Mouse (Mus musculus) small intestine, adult 2 months (tissue): ENCODE results near the gene Clhc1. TPM values are rescaled to one million over a fixed set of nuclear protein-coding genes. Genes with fewer than 3 reads are reported as not detected.

Source experiments
- H3K27ac ChIP-seq: fragments of 200-500 bp; 2 replicates; pipeline ENCODE4 v1.5.1; 2012; ENCODE audit warnings: low read depth, low read length, control low read depth, inconsistent platforms; ENCODE audit not compliant: insufficient read depth
- H3K27me3 ChIP-seq: fragments of 200-500 bp; 2 replicates; pipeline ENCODE4 v1.6.1; 2012; ENCODE audit warnings: mild to moderate bottlenecking, moderate library complexity, low read length, inconsistent platforms; ENCODE audit not compliant: control insufficient read depth, insufficient read depth
- H3K36me3 ChIP-seq: fragments of 200-500 bp; 2 replicates; pipeline ENCODE4 v1.6.1; 2012; ENCODE audit warnings: mild to moderate bottlenecking, low read length, control low read depth, inconsistent platforms; ENCODE audit not compliant: control insufficient read depth, insufficient read depth
- H3K4me1 ChIP-seq: fragments of 200-500 bp; 2 replicates; pipeline ENCODE4 v1.6.1; 2012; ENCODE audit warnings: low read length, inconsistent platforms, mixed read lengths; ENCODE audit not compliant: control insufficient read depth, insufficient read depth, insufficient read length
- H3K4me3 ChIP-seq: fragments of 200-500 bp; 2 replicates; pipeline ENCODE4 v1.5.1; 2012; ENCODE audit warnings: low read depth, mild to moderate bottlenecking, control low read depth, inconsistent platforms, low read length, moderate library complexity
- CTCF ChIP-seq: fragments of 200-500 bp; IDR thresholded peaks from 2 replicates; pipeline ENCODE4 v1.5.1; 2012; ENCODE audit warnings: low read depth, mild to moderate bottlenecking, control low read depth, inconsistent platforms, low read length, moderate library complexity, mixed read lengths; ENCODE audit not compliant: insufficient replicate concordance, insufficient read length; ENCODE audit errors: extremely low read depth
- POLR2A ChIP-seq: fragments of 200-500 bp; IDR thresholded peaks from 2 replicates; pipeline ENCODE4 v1.6.1; 2012; ENCODE audit warnings: low read depth, mild to moderate bottlenecking, control low read depth, inconsistent platforms, low read length, moderate library complexity
- WGBS: fragments of 180-500 bp; shearing (Covaris S2); methylation state at CpG from one replicate; pipeline ENCODE4 v1.1.7; 2018; 5-methylcytosine and 5-hydroxymethylcytosine counted together
- polyA plus RNA-seq: library from polyadenylated mRNA; depleted of rRNA; stranded (reverse); fragments of >200 nt; gene quantifications from 2 replicates; pipeline ENCODE4 v1.2.3, GENCODE M21; 2012

Clhc1 gene
- polyA plus RNA-seq, 1 experiment: not detected

DNA sequence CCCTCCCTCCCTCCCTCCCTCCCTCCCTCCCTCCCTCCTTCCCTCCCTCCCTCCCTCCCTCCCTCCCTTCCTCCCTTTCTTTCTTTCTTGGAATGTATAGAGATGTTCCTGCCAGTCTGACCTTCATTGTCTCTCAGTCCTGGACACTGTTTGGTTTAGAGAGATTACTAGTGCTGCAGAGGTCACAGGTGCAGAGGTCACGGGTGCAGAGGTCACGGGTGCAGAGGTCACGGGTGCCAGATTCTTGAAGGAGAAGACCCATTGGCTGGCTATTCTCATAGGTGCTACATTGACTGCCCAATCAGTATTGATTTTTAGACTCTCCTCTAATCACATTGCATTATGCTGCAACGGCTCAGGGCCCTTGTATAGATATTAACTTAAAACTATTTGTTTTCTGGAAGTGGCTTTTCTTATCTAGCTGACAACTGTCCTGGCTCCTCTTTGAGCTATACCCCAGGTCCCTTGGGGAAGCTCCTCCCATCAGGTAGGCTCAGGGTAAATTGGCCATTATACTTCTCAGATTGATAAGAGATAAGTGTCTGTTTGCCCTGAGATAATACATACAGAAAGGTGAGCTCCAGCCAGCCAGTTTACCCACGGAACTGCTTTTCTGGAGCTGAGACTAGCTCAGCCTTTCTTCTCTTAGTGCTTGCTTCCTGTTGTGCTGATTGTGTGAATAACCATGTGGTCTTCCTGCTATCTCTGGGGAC, 62.2 kb downstream of the Clhc1 start:
- Histone ChIP-seq H3K27ac (no peak overlapping the region), H3K27me3 (no peaks in the 10 kb centered on the region), H3K36me3 (no peaks in the 10 kb centered on the region), H3K4me3 (no peak overlapping the region), H3K4me1 (no peaks in the 10 kb centered on the region)
- TF ChIP-seq POLR2A (no peak), CTCF (no peak)
- 44% methylated on average over 5 of the region's 5 CpGs for WGBS

- H3K36me3 ChIP-seq: no peaks in the 10 kb centered on the region
- no peaks in the 10 kb centered on the region for H3K27me3 ChIP-seq
- TF ChIP-seq CTCF (no peak), POLR2A (no peak)
- no peak overlapping the region for H3K4me3 ChIP-seq
- H3K4me1 ChIP-seq: no peaks in the 10 kb centered on the region
- H3K27ac ChIP-seq: no peak overlapping the region
These were observed 64.3 kb downstream of the Clhc1 start for GRCm38 (mm10) chr11:29612007-29612406.

DNA sequence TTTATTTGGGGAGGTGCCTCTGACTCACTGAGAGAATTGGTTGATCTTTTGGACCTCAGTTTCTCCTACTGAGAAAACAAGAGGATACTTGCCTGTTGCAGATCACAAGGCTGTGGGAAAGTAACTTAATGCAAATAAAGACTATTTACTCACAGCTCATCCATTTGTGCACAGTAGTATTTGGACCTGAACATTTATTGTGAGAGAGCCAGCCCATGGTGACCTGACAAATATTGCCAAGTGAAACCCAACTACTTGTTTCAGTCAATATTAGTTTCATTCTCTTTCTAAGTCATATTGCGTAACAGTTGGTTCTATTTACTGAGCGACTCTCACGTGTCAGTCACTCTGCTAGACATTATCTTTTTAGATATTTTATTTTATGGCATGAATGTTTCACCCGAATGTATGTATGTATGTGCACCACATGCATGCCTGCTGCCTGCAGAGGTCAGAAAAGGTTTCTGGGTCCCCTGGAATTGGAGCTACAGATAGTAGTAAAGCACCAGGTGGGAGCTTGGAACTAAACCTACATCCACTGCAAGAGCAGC, 65.5 kb downstream of the Clhc1 start:
- Histone ChIP-seq H3K27me3 (no peaks in the 10 kb centered on the region), H3K27ac (no peak overlapping the region), H3K36me3 (no peaks in the 10 kb centered on the region), H3K4me3 (no peak overlapping the region), H3K4me1 (no peaks in the 10 kb centered on the region)
- no peak for TF ChIP-seq POLR2A
- no peak for TF ChIP-seq CTCF
- WGBS: 30% methylated on average over 4 of the region's 4 CpGs

DNA sequence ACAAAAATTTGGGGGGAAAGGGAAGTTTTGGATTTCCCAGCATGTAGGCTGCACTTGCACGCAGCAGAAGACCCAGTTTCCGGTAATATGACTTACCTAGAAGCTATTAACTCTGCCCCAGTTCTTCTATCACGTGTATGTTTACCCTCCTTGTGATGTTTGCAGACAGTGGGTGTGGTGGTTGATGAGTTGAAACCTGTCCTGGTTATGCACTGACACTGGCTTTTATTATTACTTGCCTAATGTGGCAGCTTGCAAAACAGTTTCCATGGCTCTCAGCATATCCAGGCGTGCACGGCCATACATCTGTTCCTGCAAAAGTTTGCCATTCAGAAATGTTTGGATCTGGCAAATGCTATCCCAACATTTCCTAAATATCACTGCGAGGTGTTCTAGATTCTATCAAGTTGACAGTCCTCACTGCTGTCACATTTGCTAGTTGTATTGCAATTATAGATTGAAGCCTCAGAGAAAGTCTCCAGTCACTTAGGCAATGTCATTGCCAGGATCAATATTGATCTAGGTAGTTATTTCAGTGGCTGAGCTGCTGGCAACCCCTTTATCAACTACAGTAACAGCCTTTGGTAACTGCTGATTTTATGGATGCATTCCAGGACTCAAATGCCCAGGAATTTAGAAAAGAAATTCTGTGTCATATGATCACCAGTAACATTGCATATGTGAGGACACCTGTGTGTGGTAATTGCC, 66.6 kb downstream of the Clhc1 start:
- Histone ChIP-seq H3K27me3 (no peaks in the 10 kb centered on the region), H3K4me3 (no peak overlapping the region), H3K36me3 (no peaks in the 10 kb centered on the region), H3K27ac (no peak overlapping the region), H3K4me1 (no peaks in the 10 kb centered on the region)
- TF ChIP-seq POLR2A (no peak), CTCF (no peak)
- 40% methylated on average over 6 of the region's 6 CpGs for WGBS

- Histone ChIP-seq H3K27me3 (no peaks in the 10 kb centered on the region), H3K4me1 (no peaks in the 10 kb centered on the region), H3K27ac (no peak overlapping the region), H3K4me3 (no peak overlapping the region), H3K36me3 (no peaks in the 10 kb centered on the region)
- 84% methylated on average over 5 of the region's 5 CpGs for WGBS
- TF ChIP-seq POLR2A: no peak
- TF ChIP-seq CTCF: no peak
These were observed 74.5 kb downstream of the Clhc1 start for GRCm38 (mm10) chr11:29622030-29622790.

- WGBS: 75% methylated on average over 3 of the region's 3 CpGs
- Histone ChIP-seq H3K27ac (no peak overlapping the region), H3K27me3 (no peaks in the 10 kb centered on the region), H3K4me3 (no peak overlapping the region), H3K36me3 (no peaks in the 10 kb centered on the region), H3K4me1 (no peaks in the 10 kb centered on the region)
- TF ChIP-seq CTCF: no peak
- TF ChIP-seq POLR2A: no peak
These were observed 75.6 kb downstream of the Clhc1 start for GRCm38 (mm10) chr11:29623327-29623726.
